Mouse (Mus musculus) activated CD4-positive, CD25-positive, alpha-beta regulatory T cell (primary cell): ENCODE measurements around the gene Olfr310. TPM values are rescaled to one million over a fixed set of nuclear protein-coding genes. Genes with fewer than 3 reads are reported as not detected.

ENCODE experiments used
- polyA plus RNA-seq, 2 experiments: library from polyadenylated mRNA; unstranded; fragments of 100-300 nt; shearing (Covaris generic); gene quantifications; one replicate each; pipeline ENCODE4 v1.2.1; 2017

The Olfr310 gene
- under 1 TPM in 1 of 2 experiments, not detected in 1; 0.16 TPM for polyA plus RNA-seq

GRCm38 (mm10) chr7:86277072-86277471, at the start of gene Olfr310:
TSS of gene Olfr310 (minus strand) at chr7:86277172.

GRCm38 (mm10) chr7:86325530-86325929, 48.6 kb upstream of the Olfr310 start, which contains the start of gene Olfr308:
TSS of gene Olfr308 (minus strand) at chr7:86325630.

GRCm38 (mm10) chr7:86313608-86314007, 36.6 kb upstream of the Olfr310 start, which contains the start of gene Olfr309:
TSS of gene Olfr309 (minus strand) at chr7:86313708.

GRCm38 (mm10) chr7:86246208-86246607, 30.8 kb downstream of the Olfr310 start, which contains the start of gene Vmn2r76:
TSS of gene Vmn2r76 (minus strand) at chr7:86246308.

Other genes with a start within 250 kb of the Olfr310 start
- not detected for gene Vmn2r75, start 105.4 kb downstream of the Olfr310 start, polyA plus RNA-seq
- gene Vmn2r76, start 30.9 kb downstream of the Olfr310 start, polyA plus RNA-seq, result under 1 TPM; 0.04 to 0.05 TPM
- gene Olfr309, start 36.5 kb upstream of the Olfr310 start, polyA plus RNA-seq, result not detected
- under 1 TPM in 1 of 2 experiments, not detected in 1; 0.06 TPM for gene Olfr308, start 48.5 kb upstream of the Olfr310 start, polyA plus RNA-seq
- under 1 TPM; 0.06 to 0.07 TPM for gene Olfr307, start 60.4 kb upstream of the Olfr310 start, polyA plus RNA-seq
- not detected for gene Olfr305, start 89.8 kb upstream of the Olfr310 start, polyA plus RNA-seq
- not detected for gene Olfr304, start 109.5 kb upstream of the Olfr310 start, polyA plus RNA-seq
- not detected for gene Olfr303, start 120.6 kb upstream of the Olfr310 start, polyA plus RNA-seq
- not detected for gene Olfr301, start 126.7 kb upstream of the Olfr310 start, polyA plus RNA-seq
- gene Olfr299, start 182.7 kb upstream of the Olfr310 start, polyA plus RNA-seq, result not detected
- not detected for gene Olfr298, start 215.3 kb upstream of the Olfr310 start, polyA plus RNA-seq
- not detected for gene Olfr297, start 242.8 kb upstream of the Olfr310 start, polyA plus RNA-seq